Comparison of ENCODE assay signal across 12 mouse cellular contexts in genomic region chr9:108998287-108999166, GRCm38 (mm10). TPM values are rescaled to one million over a fixed set of nuclear protein-coding genes. Genes with fewer than 3 reads are reported as not detected.
A peak's percentile ranks its signal among the peaks of the same experiment; 100 is the strongest.
DNase-seq lines count a peak whose midpoint lies in the region; ATAC-seq and TF ChIP-seq lines count a peak whose summit lies in the region.
"Had no signal": no experiment of that assay in that cellular context is flagged by ENCODE, and none has a peak within 500 bp of the region (broad histone marks: within the 10 kb centered on the region; RNA-seq: fewer than 3 reads in every experiment).

No protein-coding gene starts in this region.

- H3K27ac ChIP-seq in left cerebral cortex, adult 2 months: peak overlapping the region; percentile 60
- peak overlapping the region; percentile 66 for H3K27ac ChIP-seq in spleen, adult 2 months (ENCODE audit: insufficient read depth, low read length)
- H3K27ac ChIP-seq in liver, postnatal 0 days (ENCODE audit: low read depth): peak overlapping the region; percentile 76
- H3K27ac ChIP-seq: kidney, postnatal 0 days had no signal

- H3K4me1 ChIP-seq in spleen, adult 2 months (ENCODE audit: control insufficient read depth, insufficient read depth, insufficient read length): peaks cover 6% of the 10 kb centered on the region; the same call in 1 of the 2 replicates
- H3K4me1 ChIP-seq in liver, postnatal 0 days (ENCODE audit: insufficient read depth): peaks cover 20% of the 10 kb centered on the region

- no peak for TF ChIP-seq EP300 in liver, postnatal 0 days (IDR thresholded peaks at IDR 0.05; ENCODE audit: low read depth)

- no peak for TF ChIP-seq CTCF in left cerebral cortex, adult 2 months (IDR thresholded peaks at IDR 0.05)
- TF ChIP-seq CTCF in spleen, adult 2 months (IDR thresholded peaks at IDR 0.05; ENCODE audit: extremely low read depth, insufficient read depth, insufficient read length, insufficient replicate concordance): no peak
- TF ChIP-seq CTCF in liver, postnatal 0 days (IDR thresholded peaks at IDR 0.05; ENCODE audit: low read depth): no peak

- H3K4me3 ChIP-seq in left cerebral cortex, adult 2 months: no peak overlapping the region
- H3K4me3 ChIP-seq in spleen, adult 2 months (ENCODE audit: extremely low read depth, insufficient read depth, insufficient read length): no peak overlapping the region; the same call in 1 of the 2 replicates
- no peak overlapping the region for H3K4me3 ChIP-seq in liver, postnatal 0 days (ENCODE audit: low read depth, low read length)

- no peak for TF ChIP-seq POLR2A in spleen, adult 2 months (IDR thresholded peaks at IDR 0.05; ENCODE audit: low read depth, low read length)

- H3K4me2 ChIP-seq in liver, postnatal 0 days (ENCODE audit: low read depth, low read length): peak overlapping the region; percentile 48
- H3K4me2 ChIP-seq: lung, embryonic 14.5 days had no signal

- intact Hi-C loops in left cerebral cortex, adult 2 months (cut with DNase I): loop anchor here (10.0 kb wide), 1 partner anchor 866 kb away; no protein-coding TSS in a partner anchor
- intact Hi-C loops in left cerebral cortex, postnatal 4 days (cut with DNase I): no loop called here

- ATAC-seq in liver, postnatal 0 days: no peak

- peak in 1 of 2 experiments; percentile 22 for DNase-seq in left cerebral cortex, adult 2 months (ENCODE audit: extremely low spot score in 1 of 2, low spot score in 2 of 2)
- DNase-seq in left cerebral cortex, postnatal 4 days: no peak
- no peak for DNase-seq in spleen, adult 2 months (ENCODE audit: low read depth in 1 of 2, low spot score in 2 of 2)
- no peak for DNase-seq in spleen, postnatal 10 days (ENCODE audit: low spot score in 2 of 2)
- no peak for DNase-seq in liver, postnatal 0 days
- DNase-seq in embryo, embryonic 10.5 days (ENCODE audit: low spot score): no peak
- DNase-seq in adrenal gland, postnatal 25 days: no peak
- DNase-seq: cerebellum, adult 11-12 months; lung, embryonic 14.5 days had no signal

- WGBS in spleen, adult 2 months: 63% methylated on average over 19 of the region's 19 CpGs
- WGBS in liver, postnatal 0 days (ENCODE audit: insufficient replicate concordance): 68% methylated on average over 19 of the region's 19 CpGs

- H3K27me3 ChIP-seq in spleen, adult 2 months (ENCODE audit: control insufficient read depth, insufficient read depth, low read length): no peaks in the 10 kb centered on the region
- no peaks in the 10 kb centered on the region for H3K27me3 ChIP-seq in liver, postnatal 0 days (ENCODE audit: insufficient read depth, low read length)

- no peaks in the 10 kb centered on the region for H3K36me3 ChIP-seq in spleen, adult 2 months (ENCODE audit: control insufficient read depth, insufficient read depth, low read length)
- no peaks in the 10 kb centered on the region for H3K36me3 ChIP-seq in liver, postnatal 0 days (replicated peaks; ENCODE audit: insufficient read depth, low read length)

- no peaks in the 10 kb centered on the region for H3K9me3 ChIP-seq in liver, postnatal 0 days (ENCODE audit: low read length)

- H3K9ac ChIP-seq in liver, postnatal 0 days (replicated peaks): no peak overlapping the region; the same call in 1 of the 2 replicates
- H3K9ac ChIP-seq: lung, embryonic 14.5 days had no signal

RNA-seq across cellular contexts. Expression of gene Pfkfb4, which starts 6.9 kb away (rescaled TPM):
- 10 to 100 TPM; 15.8 to 17.7 TPM for total RNA-seq in left cerebral cortex, adult 2 months (2021)
- 10 to 100 TPM; 25.5 to 25.8 TPM for total RNA-seq in left cerebral cortex, postnatal 4 days (2021)
- polyA plus RNA-seq in spleen, adult 2 months (2012; rRNA removed): 22.6 and 25.4 TPM in 2 replicates
- polyA plus RNA-seq in liver, postnatal 0 days (2015; fragmentation: Nextera tagmentation; extraction: Ambion mirVana): 3.1 and 3.8 TPM in 2 replicates
- 4.5 and 6.5 TPM in 2 replicates for total RNA-seq in adrenal gland, postnatal 25 days (2021)

RNA-seq across cellular contexts. Expression of gene Ucn2, which starts 12.7 kb away (rescaled TPM):
- under 1 TPM; 0.40 to 0.41 TPM for total RNA-seq in left cerebral cortex, adult 2 months (2021)
- under 1 TPM in 1 of 2 experiments, not detected in 1; 0.78 TPM for total RNA-seq in left cerebral cortex, postnatal 4 days (2021)
- 0.92 and 0.97 TPM in 2 replicates for polyA plus RNA-seq in spleen, adult 2 months (2012; rRNA removed)
- not detected in 2 replicates for polyA plus RNA-seq in liver, postnatal 0 days (2015; fragmentation: Nextera tagmentation; extraction: Ambion mirVana)
- 0.82 TPM in 1 of 2 replicates, not detected in the other for total RNA-seq in adrenal gland, postnatal 25 days (2021)
- total RNA-seq: hematopoietic stem cell, adult 5-6 weeks; left cerebral cortex, adult 18-20 months had no signal
- polyA plus RNA-seq: kidney, postnatal 0 days; lung, embryonic 14.5 days had no signal

RNA-seq across cellular contexts. Expression of gene Shisa5, which starts 39.8 kb away (rescaled TPM):
- total RNA-seq in left cerebral cortex, adult 2 months (2021): 10 to 100 TPM; 71.6 to 77.5 TPM
- 10 to 100 TPM; 48.3 to 54.7 TPM for total RNA-seq in left cerebral cortex, postnatal 4 days (2021)
- 4,319 and 4,795 TPM in 2 replicates for polyA plus RNA-seq in spleen, adult 2 months (2012; rRNA removed)
- polyA plus RNA-seq in liver, postnatal 0 days (2015; fragmentation: Nextera tagmentation; extraction: Ambion mirVana): 34.1 and 35.0 TPM in 2 replicates
- 119 TPM in 2 replicates for total RNA-seq in adrenal gland, postnatal 25 days (2021)

RNA-seq across cellular contexts. Expression of gene Col7a1, which starts 45.1 kb away (rescaled TPM):
- total RNA-seq in left cerebral cortex, adult 2 months (2021): 1 to 10 TPM; 2.8 to 4.0 TPM
- total RNA-seq in left cerebral cortex, postnatal 4 days (2021): 1 to 10 TPM; 6.2 to 8.1 TPM
- polyA plus RNA-seq in spleen, adult 2 months (2012; rRNA removed): 14.0 and 14.4 TPM in 2 replicates
- polyA plus RNA-seq in liver, postnatal 0 days (2015; fragmentation: Nextera tagmentation; extraction: Ambion mirVana): 0.05 and 0.13 TPM in 2 replicates
- total RNA-seq in adrenal gland, postnatal 25 days (2021): 3.5 and 6.3 TPM in 2 replicates
- total RNA-seq: hematopoietic stem cell, adult 5-6 weeks had no signal
